Mouse (Mus musculus): ENCODE measurements at regions not wholly inside any gene's neighbourhood (a gene's known extent, or its start where the extent isn't known, plus 50 kb on each side); places are given as distances from the start of the nearest gene placed in this dataset.

GRCm38 (mm10) chr17:47269053-47269891 lies 99.4 kb upstream of the Mrps10 start:
- TF ChIP-seq CTCF (conservative IDR thresholded peaks at IDR 0.05; ENCODE audit: low read length), result no peak
- TF ChIP-seq POU5F1 (IDR thresholded peaks at IDR 0.05; ENCODE audit: borderline replicate concordance, low read length), result no peak
- no peak for TF ChIP-seq NANOG (IDR thresholded peaks at IDR 0.05; ENCODE audit: borderline replicate concordance, low read length)
